Mouse (Mus musculus) urinary bladder, postnatal 10 days (tissue): ENCODE measurements around the gene Commd3.

Experiments used
- DNase-seq: peaks from one replicate; pipeline ENCODE4 v3.0.0; 2022; ENCODE audit warnings: low spot score

Gene Commd3

DNA sequence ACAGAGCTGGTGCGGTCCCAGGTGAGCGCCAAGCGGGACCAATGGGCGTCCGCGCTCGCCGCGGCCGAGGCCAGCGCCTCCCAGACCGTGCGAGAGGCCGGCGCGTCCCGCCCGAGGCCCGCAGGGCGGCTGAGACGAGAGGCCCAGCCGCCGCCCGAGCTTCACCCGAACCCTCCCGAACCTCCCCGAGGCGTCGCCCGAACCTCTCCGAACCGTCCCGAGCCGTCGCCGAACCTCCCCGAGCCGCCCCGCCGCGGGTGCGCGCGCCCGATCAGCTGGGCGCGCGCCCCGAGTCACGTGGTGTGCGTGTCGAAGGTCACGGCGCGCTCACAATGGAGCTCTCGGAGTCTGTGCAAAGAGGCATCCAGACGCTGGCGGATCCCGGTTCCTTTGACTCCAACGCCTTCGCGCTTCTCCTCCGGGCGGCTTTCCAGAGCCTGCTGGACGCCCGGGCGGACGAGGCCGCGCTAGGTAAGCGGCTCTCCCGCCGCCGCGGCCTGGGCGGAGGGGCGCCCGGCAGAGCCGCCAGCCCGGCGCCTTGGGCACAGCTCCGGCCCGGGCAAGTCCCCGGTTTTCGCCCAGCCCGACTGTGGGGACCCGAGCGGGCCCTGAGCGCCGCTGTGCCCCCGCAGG is at the start of gene Commd3:
TSS of gene Commd3 (plus strand) at position 252 of the 633 bp plus-strand sequence.
- peak; percentile 92 for DNase-seq

DNA sequence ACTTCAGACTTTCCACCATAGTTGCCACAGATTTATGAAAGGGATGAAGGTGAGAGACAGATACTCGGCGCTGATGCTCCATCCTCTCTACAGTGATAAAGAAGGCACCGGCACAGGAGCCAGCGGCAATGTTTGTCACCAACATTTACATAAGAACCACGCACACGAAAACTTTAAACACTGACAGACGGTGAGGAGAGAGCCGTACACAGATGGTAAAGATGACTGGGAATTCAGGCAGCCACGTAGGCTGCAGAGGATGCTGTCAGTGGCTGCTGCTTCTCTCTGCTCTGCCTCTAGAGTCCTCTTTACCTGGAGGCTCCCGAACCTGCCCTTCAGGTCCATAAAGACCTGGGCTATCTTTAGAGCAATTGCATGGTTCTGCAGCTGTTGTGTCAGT is 49.0 kb upstream of the Commd3 start:
- no peak for DNase-seq

- DNase-seq, result no peak
Measured at GRCm38 (mm10) chr2:18630547-18630946, 41.6 kb upstream of the Commd3 start.

DNA sequence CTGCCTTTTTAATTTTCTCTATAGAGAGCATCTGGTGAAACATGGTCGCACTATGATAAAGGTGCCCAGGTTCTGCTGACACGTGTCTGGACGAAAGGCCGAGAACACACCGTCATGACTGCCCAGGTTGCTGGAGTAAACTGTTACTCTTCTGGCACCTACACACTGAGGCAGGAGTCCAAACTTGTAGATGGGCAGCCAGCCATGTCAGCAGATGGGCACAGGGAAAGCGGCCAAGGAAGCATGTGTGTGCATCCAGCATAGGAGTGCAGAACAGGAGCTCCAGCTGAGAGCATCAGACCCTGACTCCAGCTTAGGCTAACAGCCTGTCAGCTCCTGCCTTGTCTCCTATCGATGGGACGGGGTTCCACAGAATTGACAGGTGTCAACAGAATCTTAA is 37.1 kb upstream of the Commd3 start:
- no peak for DNase-seq

DNA sequence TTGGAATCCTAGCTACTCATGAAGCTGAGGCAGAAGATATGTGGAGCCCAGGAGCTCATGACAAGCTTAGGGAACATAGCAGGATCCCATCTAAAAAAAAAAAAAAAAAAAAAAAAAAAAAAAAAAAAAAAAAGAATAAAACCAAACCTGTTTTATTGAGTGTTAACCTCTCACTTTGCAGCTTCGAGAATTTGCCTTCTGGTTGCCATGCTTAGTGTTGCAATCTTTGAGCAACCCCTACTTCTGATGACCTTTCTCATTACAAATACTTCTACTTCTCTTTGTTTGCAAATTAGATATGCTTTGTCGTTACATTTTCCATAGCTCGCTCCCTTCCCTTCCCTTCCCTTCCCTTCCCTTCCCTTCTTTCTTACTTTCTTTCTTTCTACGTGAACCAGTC is 23.6 kb upstream of the Commd3 start:
- DNase-seq, result no peak

DNA sequence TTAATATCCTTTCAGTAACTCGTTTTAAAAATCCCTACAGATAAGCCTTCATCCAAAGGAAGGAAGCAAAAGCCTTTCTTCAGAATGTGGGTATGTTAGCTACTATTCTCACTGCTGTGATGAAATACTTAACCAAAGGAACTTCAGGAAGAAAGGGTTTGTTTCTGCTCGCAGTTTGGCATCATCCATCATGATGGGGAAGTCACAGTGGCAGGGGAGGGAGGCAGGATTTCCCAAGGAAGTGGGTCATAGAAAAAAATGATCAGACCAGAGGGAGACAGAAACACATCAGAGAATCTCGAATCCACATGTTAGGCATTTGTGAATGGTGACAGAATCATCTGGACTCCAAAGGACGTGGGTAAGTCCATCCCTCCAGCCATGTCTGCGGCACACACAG is 17.4 kb upstream of the Commd3 start:
- DNase-seq, result no peak

DNA sequence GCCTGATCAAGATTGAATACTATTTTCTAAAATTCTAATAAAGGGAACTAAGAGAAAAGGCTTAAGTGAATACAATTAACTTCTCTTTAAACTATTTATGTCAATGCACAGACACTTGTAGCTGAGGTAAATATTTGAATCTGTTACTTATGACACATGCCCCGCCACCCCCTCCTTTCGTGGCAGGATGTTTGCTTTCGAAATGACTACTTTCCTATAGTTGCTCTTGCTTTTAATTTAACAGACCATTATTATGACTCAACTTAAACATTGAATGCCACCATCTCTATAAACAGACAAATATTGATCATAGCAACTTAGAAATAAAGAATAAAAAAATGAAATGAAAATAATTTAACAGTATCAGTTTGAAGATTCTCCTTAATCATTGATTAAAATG is 8.2 kb upstream of the Commd3 start:
- no peak for DNase-seq

DNA sequence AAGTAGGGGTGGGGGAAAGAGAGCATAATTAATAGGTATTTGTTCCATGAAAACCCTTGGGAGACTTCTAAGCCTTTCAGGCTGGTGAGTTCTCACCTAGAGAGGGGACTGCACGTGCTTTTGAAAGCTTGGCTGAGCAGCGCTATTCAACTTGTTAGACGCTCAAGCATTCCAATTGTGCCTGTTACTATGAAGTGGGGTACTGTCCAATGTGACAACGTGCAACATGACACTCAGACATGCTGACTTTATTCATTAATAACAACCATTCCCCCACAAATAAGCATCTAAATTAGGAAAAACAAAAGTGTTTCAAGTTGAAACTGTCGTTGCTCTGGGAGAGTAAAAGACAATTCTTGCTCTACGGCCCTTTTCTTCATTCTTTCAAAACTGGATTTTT is 1.1 kb upstream of the Commd3 start:
- DNase-seq, result no peak

- DNase-seq, result no peak
Measured at GRCm38 (mm10) chr2:18672766-18673164, 581 bp downstream of the Commd3 start.

- DNase-seq, result no peak
Measured at GRCm38 (mm10) chr2:18673766-18674165, 1.6 kb downstream of the Commd3 start.

DNA sequence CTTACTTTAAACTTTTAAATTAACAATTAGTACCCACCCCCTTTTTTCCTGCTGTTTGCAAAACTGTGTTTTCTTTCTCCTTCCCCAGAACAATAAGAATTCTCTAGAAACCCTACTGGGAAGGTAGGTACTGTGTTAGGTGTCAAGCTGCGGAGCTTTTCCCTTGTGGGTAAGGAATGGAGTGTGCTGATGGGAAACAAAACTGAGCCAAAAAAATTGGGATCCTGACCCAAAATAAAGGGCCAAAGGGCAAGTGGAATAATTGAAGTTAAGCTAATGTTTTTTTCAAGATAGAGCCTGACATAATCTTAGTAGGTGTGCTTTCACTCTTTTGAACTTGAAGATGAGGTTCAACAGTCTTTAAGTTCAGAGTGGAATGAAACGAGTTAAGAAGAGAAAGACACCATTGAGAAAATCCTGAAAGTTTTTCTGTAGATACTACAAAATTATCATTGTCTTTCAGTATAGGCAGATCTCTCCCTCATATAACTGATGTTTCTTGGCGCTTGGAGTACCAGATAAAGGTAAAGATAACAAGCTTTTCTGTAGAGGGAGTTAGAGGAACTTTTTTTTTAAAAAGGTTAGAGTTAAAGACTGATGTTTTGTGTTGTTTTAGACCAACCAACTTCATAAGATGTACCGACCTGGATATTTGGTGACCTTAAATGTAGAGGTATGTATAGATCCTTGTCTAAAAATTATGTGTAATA is 2.2 kb downstream of the Commd3 start:
- no peak for DNase-seq

GRCm38 (mm10) chr2:18675681-18676456 is 3.7 kb downstream of the Commd3 start:
- no peak for DNase-seq

- DNase-seq, result peak; percentile 16
Measured at GRCm38 (mm10) chr2:18676457-18676935, 4.3 kb downstream of the Commd3 start.

GRCm38 (mm10) chr2:18676936-18677491 is 4.8 kb downstream of the Commd3 start, which contains the start of gene Bmi1:
TSS of gene Bmi1 (plus strand) at chr2:18677018.
- DNase-seq, result peak; percentile 15

DNA sequence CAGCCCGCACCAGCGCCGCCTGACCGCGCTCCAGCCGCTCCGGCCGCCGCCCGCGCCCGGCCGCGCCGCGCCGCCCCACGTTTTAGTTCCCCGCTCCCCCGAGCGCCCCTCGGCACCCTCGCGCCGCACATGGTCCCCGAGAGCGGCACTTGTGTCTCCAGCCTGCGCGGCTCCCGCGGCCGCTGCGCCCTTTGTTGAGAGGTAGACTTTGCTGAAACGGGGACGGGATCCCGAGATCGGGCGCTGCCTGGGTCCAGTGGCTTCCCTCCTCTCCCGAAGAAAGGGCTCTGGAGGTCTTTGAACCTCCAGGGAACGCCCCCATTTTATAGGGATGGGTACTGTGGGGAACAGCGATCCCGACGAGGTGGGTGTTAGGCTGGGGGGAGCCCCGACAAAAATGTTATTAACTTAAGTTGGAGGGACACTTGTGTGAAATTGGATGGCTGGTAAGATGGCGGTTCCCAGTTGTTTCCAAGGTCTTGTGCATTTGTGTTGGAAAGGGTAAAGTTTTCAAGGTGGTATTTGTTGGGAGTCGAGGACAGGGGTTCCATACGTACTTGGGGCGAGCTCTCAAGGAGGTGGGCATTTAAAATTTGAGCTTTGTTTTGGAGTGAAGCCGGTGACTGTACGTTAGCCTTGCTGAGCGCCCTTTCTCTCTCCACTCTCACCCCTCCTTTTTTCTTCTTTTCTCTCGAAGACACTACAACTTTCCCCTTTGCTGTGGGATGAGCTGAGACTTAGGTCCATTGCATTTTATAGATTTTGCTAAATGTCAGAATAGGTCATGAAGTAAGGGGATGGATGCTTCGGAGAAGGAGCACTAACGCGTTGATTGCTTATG is 5.7 kb downstream of the Commd3 start:
- peak; percentile 11 for DNase-seq

DNA sequence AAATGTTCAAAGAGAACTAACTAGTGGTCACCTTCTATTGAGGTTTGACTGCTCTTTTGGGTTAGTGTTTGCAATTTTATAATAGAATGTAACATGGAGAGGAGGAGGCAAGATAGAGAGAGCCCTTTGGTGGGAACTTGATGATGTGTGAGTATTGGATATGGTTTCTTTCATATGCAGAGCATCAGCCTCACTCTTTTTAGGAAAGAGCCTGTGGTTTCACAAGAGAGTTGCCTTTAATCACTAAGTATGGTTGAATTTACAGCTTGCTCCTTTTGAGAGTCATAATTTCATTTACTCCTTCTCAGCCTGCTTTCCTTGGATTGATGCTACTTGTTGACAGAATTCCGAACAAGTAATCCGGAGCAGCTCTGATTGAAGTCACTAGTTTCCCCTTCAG is 7.5 kb downstream of the Commd3 start:
- no peak for DNase-seq

DNA sequence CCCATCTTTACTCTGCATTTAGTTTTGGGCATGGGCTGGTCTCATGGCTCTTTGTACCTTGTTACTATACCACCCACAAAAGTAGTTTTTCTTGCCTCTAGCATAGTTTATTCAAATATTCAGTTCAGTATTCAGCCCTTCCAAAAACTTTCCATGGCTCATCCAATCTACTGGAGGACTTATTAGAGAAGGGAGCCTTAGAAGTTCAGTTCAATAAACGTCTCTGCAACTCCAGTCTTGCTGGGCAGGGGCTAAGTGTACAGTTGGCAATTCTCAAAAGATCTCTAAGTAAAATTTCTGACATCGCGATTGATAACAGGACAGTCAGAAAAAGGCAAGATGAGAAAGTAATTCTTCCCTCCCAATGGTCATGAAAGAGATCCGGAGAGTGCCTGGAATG is 8.3 kb downstream of the Commd3 start:
- no peak for DNase-seq

- no peak for DNase-seq
Measured at GRCm38 (mm10) chr2:18680961-18681360, 8.8 kb downstream of the Commd3 start.

GRCm38 (mm10) chr2:18684062-18684461 is 11.9 kb downstream of the Commd3 start:
- DNase-seq, result no peak

DNA sequence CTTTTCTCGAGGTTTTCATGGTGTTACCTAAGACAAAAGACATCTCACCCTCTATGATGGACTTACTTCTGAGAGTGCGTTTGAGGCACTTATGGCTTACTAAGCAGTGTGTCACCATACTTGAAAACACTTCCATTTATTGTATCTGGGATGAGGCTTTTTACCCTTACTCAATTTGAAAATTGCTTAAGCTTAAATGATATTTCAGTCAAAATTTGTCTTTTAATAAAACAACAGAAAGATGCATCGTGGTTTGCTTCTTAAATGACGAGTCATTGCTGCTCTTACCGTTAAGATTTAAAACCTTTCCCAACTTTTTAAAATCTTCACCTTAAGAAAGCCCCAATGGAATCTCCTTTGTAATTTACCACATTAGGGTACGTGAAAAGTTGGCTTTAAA is 14.2 kb downstream of the Commd3 start:
- DNase-seq, result no peak

DNA sequence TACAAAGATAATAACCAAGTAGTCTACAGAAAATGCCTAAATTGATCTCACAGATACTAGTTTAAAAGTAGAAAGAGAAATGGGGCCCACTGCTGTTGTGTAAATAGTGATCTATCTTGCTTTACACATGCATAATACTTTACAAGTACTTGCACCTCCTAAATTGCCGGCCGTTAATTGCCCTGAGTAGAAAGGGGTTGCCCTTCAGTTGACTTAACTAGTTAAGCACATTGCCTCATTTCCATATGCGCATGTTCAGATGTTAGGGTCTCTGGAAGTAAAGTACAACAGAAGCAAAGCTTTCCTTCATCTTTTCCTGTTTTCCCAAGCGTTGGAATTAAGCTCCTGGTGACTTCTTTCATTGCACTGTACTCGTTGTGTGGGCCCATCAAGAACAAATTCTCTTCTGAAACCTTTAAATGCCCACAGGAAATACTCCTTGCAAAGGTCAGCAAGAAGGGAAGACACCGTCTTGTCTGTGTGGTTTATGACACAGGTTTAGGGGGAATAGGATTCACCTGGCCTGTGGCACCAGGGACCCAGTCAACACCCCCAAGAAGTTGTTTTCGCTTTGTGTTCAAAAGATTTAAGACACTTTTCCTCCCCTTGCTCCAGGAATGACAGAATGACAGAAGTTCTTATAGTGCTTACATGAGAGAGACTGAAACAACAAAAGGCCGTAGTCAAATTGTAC is 14.8 kb downstream of the Commd3 start:
- no peak for DNase-seq
